Comparison of ENCODE assay signal across 8 mouse cellular contexts in the genomic region with DNA sequence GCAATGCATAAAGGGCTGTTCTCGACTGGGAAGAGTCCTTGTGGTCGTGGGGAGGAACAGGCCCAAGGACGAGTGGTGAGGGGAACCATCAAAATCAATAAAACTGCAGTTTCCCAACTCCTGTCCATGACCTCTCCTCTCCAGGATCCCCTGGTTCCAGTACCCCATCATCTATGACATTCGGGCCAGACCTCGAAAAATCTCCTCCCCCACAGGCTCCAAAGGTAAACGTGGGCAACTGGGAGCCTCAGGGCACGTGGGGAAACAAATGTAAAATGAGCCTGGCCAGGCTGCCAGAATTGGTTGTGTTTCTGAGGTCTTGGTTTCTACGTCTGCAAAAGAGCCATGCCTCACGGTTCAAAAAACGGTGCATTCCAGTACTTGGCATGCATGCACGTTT. TPM values are rescaled to one million over a fixed set of nuclear protein-coding genes. Genes with fewer than 3 reads are reported as not detected.
DNase-seq lines count a peak whose midpoint lies in the region; ATAC-seq lines count a peak whose summit lies in the region.

No protein-coding gene starts in this region.

- peak overlapping the region; percentile 96 for H3K4me3 ChIP-seq in megakaryocyte, embryonic 14.5 days (replicated peaks)
- H3K4me3 ChIP-seq in limb, embryonic 13.5 days, result peak overlapping the region; percentile 99
- peak overlapping the region; percentile 97 for H3K4me3 ChIP-seq in stomach, embryonic 14.5 days (ENCODE audit: low read depth, low read length)

- no peak for ATAC-seq in megakaryocyte, adult 5-6 weeks (ENCODE audit: poor library complexity, severe bottlenecking)
- no peak for ATAC-seq in limb, embryonic 13.5 days (ENCODE audit: low FRiP score, low read depth)
- no peak for ATAC-seq in stomach, embryonic 14.5 days (ENCODE audit: insufficient number of reproducible peaks, insufficient read depth, low FRiP score, low read depth)

- 0 out of 2 replicates have a peak overlapping the region, but pooled peaks have one; percentile 90 for H3K27ac ChIP-seq in limb, embryonic 13.5 days
- H3K27ac ChIP-seq in stomach, embryonic 14.5 days (ENCODE audit: low read length), result peak overlapping the region; percentile 85; the same call in 1 of the 2 replicates

- peak; percentile 11 for DNase-seq in adrenal gland, postnatal 10 days
- DNase-seq in adrenal gland, postnatal 4 days (ENCODE audit: low spot score in 2 of 2), result no peak
- no peak for DNase-seq in cerebellum, adult 8-10 months
- DNase-seq in left cerebral cortex, adult 11 months (ENCODE audit: low spot score), result no peak

- peaks cover 80% of the 10 kb centered on the region for H3K4me1 ChIP-seq in megakaryocyte, embryonic 14.5 days
- H3K4me1 ChIP-seq in limb, embryonic 13.5 days, result peaks cover 39% of the 10 kb centered on the region
- peaks cover 23% of the 10 kb centered on the region for H3K4me1 ChIP-seq in stomach, embryonic 14.5 days (ENCODE audit: control insufficient read depth, insufficient read depth, low read length)

- WGBS in limb, embryonic 13.5 days, result 16% methylated on average over 11 of the region's 11 CpGs
- 13% methylated on average over 11 of the region's 11 CpGs for WGBS in stomach, embryonic 14.5 days

- no peaks in the 10 kb centered on the region for H3K27me3 ChIP-seq in megakaryocyte, embryonic 14.5 days (replicated peaks)
- H3K27me3 ChIP-seq in limb, embryonic 13.5 days, result no peaks in the 10 kb centered on the region
- H3K27me3 ChIP-seq in stomach, embryonic 14.5 days (ENCODE audit: control insufficient read depth, insufficient read depth, low read length), result no peaks in the 10 kb centered on the region

- peak overlapping the region; percentile 90 for H3K4me2 ChIP-seq in limb, embryonic 13.5 days (replicated peaks)
- H3K4me2 ChIP-seq in stomach, embryonic 14.5 days (replicated peaks; ENCODE audit: low read depth, low read length), result peak overlapping the region; percentile 90

- H3K9me3 ChIP-seq in megakaryocyte, embryonic 14.5 days, result no peaks in the 10 kb centered on the region
- H3K9me3 ChIP-seq in limb, embryonic 13.5 days, result no peaks in the 10 kb centered on the region
- no peaks in the 10 kb centered on the region for H3K9me3 ChIP-seq in stomach, embryonic 14.5 days (ENCODE audit: control insufficient read depth, low read depth, low read length)

- H3K9ac ChIP-seq in limb, embryonic 13.5 days, result peak overlapping the region; percentile 97
- peak overlapping the region; percentile 93 for H3K9ac ChIP-seq in stomach, embryonic 14.5 days (replicated peaks; ENCODE audit: low read depth, low read length)

- peaks cover 67% of the 10 kb centered on the region for H3K36me3 ChIP-seq in megakaryocyte, embryonic 14.5 days (replicated peaks; ENCODE audit: low read length)
- H3K36me3 ChIP-seq in limb, embryonic 13.5 days, result peaks cover 61% of the 10 kb centered on the region
- H3K36me3 ChIP-seq in stomach, embryonic 14.5 days (ENCODE audit: control insufficient read depth, insufficient read depth, low read length), result peaks cover 37% of the 10 kb centered on the region

RNA-seq across cellular contexts. Expression of gene Phb2, which starts 0.8 kb away (rescaled TPM):
- total RNA-seq in adrenal gland, postnatal 10 days (2021), result 100 to 1,000 TPM; 452 to 487 TPM
- 100 to 1,000 TPM; 400 to 439 TPM for total RNA-seq in adrenal gland, postnatal 4 days (2021)
- polyA plus RNA-seq in megakaryocyte, embryonic 14.5 days (2012; ENCODE audit: insufficient read depth, low replicate concordance), result 72.8 and 150 TPM in 2 replicates
- 99.5 and 115 TPM in 2 replicates for total RNA-seq in megakaryocyte, adult 5-6 weeks (2015)
- total RNA-seq in megakaryocyte, adult 5-6 weeks (2017), result 152 and 160 TPM in 2 replicates
- 324 and 325 TPM in 2 replicates for polyA plus RNA-seq in limb, embryonic 13.5 days (2015; fragmentation: Nextera tagmentation; extraction: Ambion mirVana)
- polyA plus RNA-seq in stomach, embryonic 14.5 days (2014; fragmentation: Nextera tagmentation; extraction: Ambion mirVana), result 290 and 305 TPM in 2 replicates

RNA-seq across cellular contexts. Expression of gene Emg1, which starts 0.9 kb away (rescaled TPM):
- 10 to 100 TPM; 85.5 to 94.1 TPM for total RNA-seq in adrenal gland, postnatal 10 days (2021)
- 100 to 1,000 TPM in 1 of 2 experiments, 10 to 100 TPM in 1; 99.3 to 101 TPM for total RNA-seq in adrenal gland, postnatal 4 days (2021)
- polyA plus RNA-seq in megakaryocyte, embryonic 14.5 days (2012; ENCODE audit: insufficient read depth, low replicate concordance), result 46.3 and 153 TPM in 2 replicates
- total RNA-seq in megakaryocyte, adult 5-6 weeks (2015), result 144 and 179 TPM in 2 replicates
- 170 and 206 TPM in 2 replicates for total RNA-seq in megakaryocyte, adult 5-6 weeks (2017)
- 190 and 201 TPM in 2 replicates for polyA plus RNA-seq in limb, embryonic 13.5 days (2015; fragmentation: Nextera tagmentation; extraction: Ambion mirVana)
- polyA plus RNA-seq in stomach, embryonic 14.5 days (2014; fragmentation: Nextera tagmentation; extraction: Ambion mirVana), result 201 and 205 TPM in 2 replicates

RNA-seq across cellular contexts. Expression of gene Ptpn6, which starts 25.6 kb away (rescaled TPM):
- total RNA-seq in adrenal gland, postnatal 10 days (2021), result 10 to 100 TPM; 13.0 to 13.5 TPM
- total RNA-seq in adrenal gland, postnatal 4 days (2021), result 1 to 10 TPM; 8.3 to 8.4 TPM
- 19.9 and 20.1 TPM in 2 replicates for polyA plus RNA-seq in megakaryocyte, embryonic 14.5 days (2012; ENCODE audit: insufficient read depth, low replicate concordance)
- 308 and 336 TPM in 2 replicates for total RNA-seq in megakaryocyte, adult 5-6 weeks (2015)
- total RNA-seq in megakaryocyte, adult 5-6 weeks (2017), result 1,009 and 1,024 TPM in 2 replicates
- polyA plus RNA-seq in limb, embryonic 13.5 days (2015; fragmentation: Nextera tagmentation; extraction: Ambion mirVana), result 9.0 and 10.9 TPM in 2 replicates
- 13.7 and 15.3 TPM in 2 replicates for polyA plus RNA-seq in stomach, embryonic 14.5 days (2014; fragmentation: Nextera tagmentation; extraction: Ambion mirVana)

RNA-seq across cellular contexts. Expression of gene Grcc10, which starts 28.3 kb away (rescaled TPM):
- 100 to 1,000 TPM; 321 to 324 TPM for total RNA-seq in adrenal gland, postnatal 10 days (2021)
- 100 to 1,000 TPM; 313 TPM for total RNA-seq in adrenal gland, postnatal 4 days (2021)
- 11.7 and 65.2 TPM in 2 replicates for polyA plus RNA-seq in megakaryocyte, embryonic 14.5 days (2012; ENCODE audit: insufficient read depth, low replicate concordance)
- 177 and 203 TPM in 2 replicates for total RNA-seq in megakaryocyte, adult 5-6 weeks (2015)
- 121 and 136 TPM in 2 replicates for total RNA-seq in megakaryocyte, adult 5-6 weeks (2017)
- 480 and 513 TPM in 2 replicates for polyA plus RNA-seq in limb, embryonic 13.5 days (2015; fragmentation: Nextera tagmentation; extraction: Ambion mirVana)
- 445 and 505 TPM in 2 replicates for polyA plus RNA-seq in stomach, embryonic 14.5 days (2014; fragmentation: Nextera tagmentation; extraction: Ambion mirVana)

RNA-seq across cellular contexts. Expression of gene Gm45234, which starts 42.9 kb away (rescaled TPM):
- total RNA-seq in adrenal gland, postnatal 10 days (2021), result 1 to 10 TPM in 1 of 2 experiments, not detected in 1; 1.1 TPM
- total RNA-seq in adrenal gland, postnatal 4 days (2021), result 1 to 10 TPM in 1 of 2 experiments, not detected in 1; 2.2 TPM
- polyA plus RNA-seq in megakaryocyte, embryonic 14.5 days (2012; ENCODE audit: insufficient read depth, low replicate concordance), result 43.0 TPM in 1 of 2 replicates, not detected in the other
- total RNA-seq in megakaryocyte, adult 5-6 weeks (2015), result not detected in 2 replicates
- not detected in 2 replicates for total RNA-seq in megakaryocyte, adult 5-6 weeks (2017)
- polyA plus RNA-seq in limb, embryonic 13.5 days (2015; fragmentation: Nextera tagmentation; extraction: Ambion mirVana), result 0.11 TPM in 1 of 2 replicates, not detected in the other
- not detected in 2 replicates for polyA plus RNA-seq in stomach, embryonic 14.5 days (2014; fragmentation: Nextera tagmentation; extraction: Ambion mirVana)

Comparison
In these comparisons a context has a peak if more than half of its experiments do, and no peak if none do; other contexts are left out.
1. RNA of gene Ptpn6, which starts 25.6 kb away (total RNA-seq): 308 to 1,024 TPM in megakaryocyte, adult 5-6 weeks; 13.0 to 13.5 TPM in adrenal gland, postnatal 10 days and 8.3 to 8.4 TPM in adrenal gland, postnatal 4 days; every median in the first group is over 10 times any median in the second.
2. Peak in every context shown above with its lines, with median percentiles within 50 percentile points of each other: H3K4me3 ChIP-seq.